Mouse (Mus musculus): ENCODE results near the gene Phtf1.
A peak's percentile ranks its signal among the peaks of the same experiment; 100 is the strongest.

Gene Phtf1

GRCm38 (mm10) chr3:103967861-103968691 is at the start of gene Phtf1:
Phtf1 (plus strand) TSS chr3:103968110.
- DNase-seq (ENCODE audit: low spot score): peak; percentile 89

DNA sequence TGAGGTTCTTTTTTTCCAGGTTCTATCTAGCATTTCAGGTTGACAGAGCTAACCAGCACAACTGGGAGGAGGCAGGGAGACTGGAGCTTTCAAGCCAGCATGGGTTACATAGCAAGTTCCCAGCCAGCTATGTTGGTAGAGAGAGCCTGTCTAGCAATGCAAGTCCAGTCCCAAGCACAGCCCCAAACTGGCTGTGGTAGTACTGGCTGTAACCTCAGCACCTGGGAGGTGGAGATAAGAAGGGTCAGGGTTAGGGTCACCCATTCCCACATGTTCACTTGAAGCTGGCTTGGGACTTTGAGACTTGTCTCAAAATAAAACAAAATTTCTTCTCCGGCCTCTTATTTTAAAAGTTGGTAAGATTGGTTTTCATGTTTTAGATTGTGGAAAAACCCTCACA is 47.8 kb upstream of the Phtf1 start:
- no peak for DNase-seq (ENCODE audit: low spot score)

DNA sequence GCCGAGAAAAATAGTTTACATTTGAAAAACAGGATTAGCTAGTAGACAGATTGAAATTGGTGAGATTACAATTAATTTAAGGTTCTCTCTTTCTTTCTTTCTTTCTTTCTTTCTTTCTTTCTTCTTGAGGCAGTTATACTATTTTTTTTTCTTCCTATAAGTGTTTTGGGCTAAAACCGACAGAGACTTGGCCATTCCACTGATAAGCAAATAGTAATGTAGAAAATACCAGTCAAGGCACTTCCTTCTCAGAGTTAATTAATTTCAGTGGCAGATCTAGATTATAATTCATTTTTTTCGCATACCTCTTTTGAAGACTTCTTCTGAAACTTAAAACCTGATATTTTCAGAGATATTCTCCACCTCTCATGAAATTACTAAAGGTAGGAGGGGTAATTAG is 42.6 kb upstream of the Phtf1 start:
- DNase-seq (ENCODE audit: low spot score): no peak

DNA sequence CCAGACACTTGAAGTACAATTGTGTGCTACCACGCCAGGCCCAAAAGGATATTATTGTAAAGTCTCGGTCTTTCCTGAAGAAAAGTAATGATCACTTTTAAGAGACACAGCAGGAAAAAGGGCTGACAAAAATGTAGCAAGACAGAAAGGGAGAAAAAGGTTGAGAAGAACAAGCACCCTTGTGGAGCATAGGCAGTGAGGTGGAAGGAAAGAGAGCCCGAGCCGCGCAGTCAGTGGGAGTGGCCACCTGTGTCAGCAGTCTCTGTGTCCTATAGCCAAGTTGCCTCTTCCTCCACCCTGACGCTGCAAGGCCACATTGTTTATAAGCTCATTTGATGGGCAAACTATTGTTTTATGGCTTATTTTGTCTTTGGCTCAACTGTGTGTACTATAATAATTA is 40.4 kb upstream of the Phtf1 start:
- no peak for DNase-seq (ENCODE audit: low spot score)

- DNase-seq (ENCODE audit: low spot score): no peak
Measured at GRCm38 (mm10) chr3:103944794-103945562, 22.9 kb upstream of the Phtf1 start.

GRCm38 (mm10) chr3:103948666-103949065 is 19.2 kb upstream of the Phtf1 start:
- DNase-seq (ENCODE audit: low spot score): no peak

DNA sequence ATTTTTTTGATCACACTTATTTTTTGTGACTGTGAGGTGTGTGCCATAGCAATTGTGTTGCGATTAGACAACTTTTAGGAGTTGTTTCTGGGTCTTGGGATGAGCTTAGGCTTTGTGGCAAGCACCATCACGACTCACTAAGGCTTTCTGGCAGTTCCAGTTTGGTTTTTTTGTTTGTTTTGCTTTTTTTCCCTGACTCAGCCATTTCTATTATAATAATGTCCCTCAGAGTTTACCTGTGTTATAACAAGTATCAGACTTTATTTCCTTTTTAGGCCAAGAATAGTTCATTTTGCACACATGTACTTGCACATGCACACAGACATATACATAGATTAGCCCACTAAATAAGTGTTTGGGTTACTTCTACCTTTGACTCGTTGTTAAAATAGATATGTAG is 7.3 kb upstream of the Phtf1 start:
- DNase-seq (ENCODE audit: low spot score): no peak

DNA sequence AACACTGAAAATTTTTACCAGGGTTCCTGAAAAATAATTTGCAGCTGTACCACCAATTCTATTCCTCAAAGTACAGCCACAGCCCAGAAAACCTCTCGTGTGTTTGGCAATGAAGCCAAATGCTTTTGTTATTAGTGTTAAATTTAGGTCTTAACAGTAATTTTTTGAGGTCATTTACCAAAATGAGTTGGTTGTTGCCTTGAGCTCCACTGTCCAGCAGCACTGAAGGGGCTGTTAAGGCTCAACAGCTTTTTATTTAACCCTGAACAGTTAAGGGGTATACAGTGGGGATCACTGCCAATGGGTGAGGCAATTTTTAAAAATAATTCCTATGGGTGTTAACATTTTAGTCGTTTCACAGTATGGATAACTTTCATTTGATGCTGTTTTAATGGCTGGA is 679 bp upstream of the Phtf1 start:
- no peak for DNase-seq (ENCODE audit: low spot score)

DNA sequence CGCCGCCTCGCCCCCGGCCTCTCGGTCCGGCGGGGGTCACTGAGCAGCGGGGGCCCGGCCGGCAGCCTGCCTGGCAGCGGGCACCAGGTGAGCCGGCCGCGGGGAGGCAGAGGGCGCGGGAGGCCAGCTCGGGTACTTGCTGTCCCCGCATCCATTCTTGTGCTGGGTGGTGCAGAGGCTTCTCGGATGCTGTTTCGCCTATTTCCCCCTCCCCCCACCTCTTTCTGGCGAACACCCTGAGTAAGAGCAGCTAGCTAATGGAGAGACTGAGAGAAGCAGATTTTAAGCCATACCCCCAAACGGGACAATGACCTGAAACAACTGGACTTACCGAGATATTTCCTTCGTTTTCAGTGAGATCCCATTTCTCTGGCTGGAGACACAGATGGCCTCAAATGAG is 791 bp downstream of the Phtf1 start:
- DNase-seq (ENCODE audit: low spot score): peak; percentile 81

DNA sequence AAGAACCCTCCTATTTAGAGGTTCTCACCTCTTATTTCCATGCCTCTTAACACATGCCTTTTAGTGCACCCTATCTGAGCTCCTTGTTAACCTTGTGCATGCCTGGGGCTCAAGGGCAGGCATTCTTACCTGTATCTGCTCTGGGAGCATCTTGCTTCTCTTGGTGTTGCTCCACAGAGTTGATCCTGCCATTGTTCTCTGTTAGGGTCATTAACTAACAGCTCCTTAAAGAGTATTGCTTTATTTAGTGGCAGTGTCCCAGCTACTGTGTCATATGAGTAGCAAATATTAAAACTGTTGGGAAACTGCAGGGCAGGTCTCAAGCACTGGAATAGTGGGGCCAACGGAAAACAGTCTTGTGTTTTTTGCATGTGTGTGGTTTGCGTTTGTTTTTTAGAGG is 3.2 kb downstream of the Phtf1 start:
- DNase-seq (ENCODE audit: low spot score): no peak

DNA sequence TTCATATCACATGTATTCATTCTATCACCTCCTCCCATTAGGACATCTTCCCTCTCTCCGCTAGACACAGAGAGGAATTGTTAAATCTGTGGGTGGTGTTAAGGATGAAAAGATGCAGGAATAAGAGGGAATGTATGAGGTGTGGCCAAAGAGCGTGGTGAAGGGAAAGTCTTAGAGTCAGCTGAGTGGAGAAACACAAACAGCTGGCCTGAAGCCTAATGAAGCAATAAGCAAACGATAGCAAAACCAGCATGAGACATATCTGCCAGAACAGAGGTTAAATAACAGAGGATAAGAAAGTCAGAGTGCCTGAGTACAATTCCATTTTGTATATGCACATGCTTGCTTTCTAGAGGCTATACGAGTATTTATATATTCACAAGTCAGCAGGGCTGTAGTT is 16.6 kb downstream of the Phtf1 start:
- no peak for DNase-seq (ENCODE audit: low spot score)

- no peak for DNase-seq (ENCODE audit: low spot score)
Measured at GRCm38 (mm10) chr3:103985194-103985593, 17.3 kb downstream of the Phtf1 start.

DNA sequence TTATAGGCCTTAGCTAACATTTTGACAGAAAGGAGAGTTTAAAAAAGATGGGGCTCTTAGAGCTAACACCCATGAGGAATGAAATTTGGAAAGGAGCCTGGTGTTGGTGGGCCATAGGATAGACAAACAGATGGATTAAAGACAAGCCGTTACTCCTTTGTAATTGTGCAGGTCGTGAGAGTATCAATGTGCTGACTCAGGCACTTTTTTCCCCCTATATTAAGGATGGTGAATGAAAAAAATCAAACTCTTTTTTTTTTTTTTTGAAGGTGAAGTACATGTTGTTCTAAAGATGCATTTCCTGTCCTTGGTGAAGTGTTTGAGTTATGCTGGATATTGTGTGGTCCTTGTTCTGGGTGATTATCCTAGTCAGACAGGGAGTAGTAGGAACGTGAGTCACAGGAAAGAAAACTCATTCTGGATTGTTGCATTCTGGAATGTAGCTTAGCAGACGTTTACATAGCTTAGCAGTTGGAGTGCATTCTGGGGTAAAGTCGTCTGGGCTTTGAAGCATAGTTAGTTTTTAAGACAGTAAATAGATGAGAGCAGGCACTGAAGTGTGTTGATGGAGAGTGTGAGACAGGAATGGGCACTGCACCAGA is 20.0 kb downstream of the Phtf1 start:
- no peak for DNase-seq (ENCODE audit: low spot score)

DNA sequence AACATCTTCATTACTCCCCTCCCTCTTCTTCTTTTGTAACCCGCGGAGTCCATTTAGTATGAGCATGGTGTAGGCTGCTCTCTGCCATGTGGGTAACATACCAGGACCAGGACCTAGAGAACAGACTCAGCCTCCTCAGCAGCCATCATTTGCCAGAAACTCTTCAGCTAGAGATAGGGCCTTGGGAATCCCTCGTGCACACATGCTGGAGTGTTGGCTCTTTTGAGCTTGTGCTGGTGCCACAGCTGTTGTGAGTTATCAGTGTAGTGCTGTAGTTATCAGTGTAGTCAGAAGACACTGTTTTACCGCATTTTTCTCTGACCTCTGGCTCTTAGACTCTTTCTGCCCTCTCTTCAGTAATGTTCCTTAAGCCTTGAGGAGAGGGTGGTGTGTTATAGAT is 21.4 kb downstream of the Phtf1 start:
- no peak for DNase-seq (ENCODE audit: low spot score)

GRCm38 (mm10) chr3:103991271-103991670 is 23.4 kb downstream of the Phtf1 start:
- DNase-seq (ENCODE audit: low spot score): no peak

- no peak for DNase-seq (ENCODE audit: low spot score)
Measured at GRCm38 (mm10) chr3:103998724-103999123, 30.8 kb downstream of the Phtf1 start.

DNA sequence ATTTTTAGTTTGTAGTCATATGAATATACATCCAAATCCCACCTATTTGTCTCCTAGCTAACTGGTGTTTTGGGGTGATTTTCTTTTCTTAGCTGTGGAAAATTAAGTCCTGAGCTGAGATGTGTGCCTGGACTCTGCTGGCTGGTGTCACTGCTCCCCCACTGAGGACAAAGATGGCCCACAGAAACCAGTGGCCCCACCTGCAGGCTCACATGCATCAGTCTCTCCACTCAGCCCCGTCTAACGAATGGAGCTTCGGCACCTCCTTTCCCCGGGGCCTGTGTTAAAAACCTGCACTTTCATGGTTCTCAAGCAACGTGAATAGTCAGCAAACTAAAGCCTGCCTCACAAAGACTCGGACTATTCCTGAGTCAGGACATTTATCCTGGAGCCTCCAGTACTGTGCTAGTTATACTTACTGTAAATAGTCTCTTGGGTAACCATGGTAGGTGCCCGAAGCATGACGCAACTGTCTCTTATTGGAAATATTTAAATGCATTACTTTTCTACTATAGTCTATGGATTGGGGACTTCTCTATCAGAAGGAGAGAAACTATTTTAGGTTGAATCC is 39.1 kb downstream of the Phtf1 start:
- DNase-seq (ENCODE audit: low spot score): no peak

DNA sequence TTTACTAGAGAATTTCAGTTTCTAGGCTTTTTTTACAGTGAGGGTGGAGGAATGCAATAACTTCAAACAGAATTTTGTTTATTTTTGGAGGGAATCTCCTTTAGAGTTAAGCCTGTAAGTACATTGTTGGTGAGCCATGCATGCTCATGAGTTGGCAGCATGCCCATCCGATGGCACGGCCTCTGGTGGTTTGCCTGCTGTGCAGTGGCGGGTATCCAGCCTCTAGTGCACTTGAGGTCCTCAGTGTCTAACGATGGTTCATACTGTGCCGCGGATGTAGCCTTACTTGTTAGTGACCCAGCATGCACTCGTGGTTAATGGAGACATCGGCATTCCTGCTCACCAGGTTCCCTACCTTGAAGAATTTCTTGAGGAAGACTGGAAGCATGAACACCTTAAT is 39.6 kb downstream of the Phtf1 start:
- DNase-seq (ENCODE audit: low spot score): no peak

DNA sequence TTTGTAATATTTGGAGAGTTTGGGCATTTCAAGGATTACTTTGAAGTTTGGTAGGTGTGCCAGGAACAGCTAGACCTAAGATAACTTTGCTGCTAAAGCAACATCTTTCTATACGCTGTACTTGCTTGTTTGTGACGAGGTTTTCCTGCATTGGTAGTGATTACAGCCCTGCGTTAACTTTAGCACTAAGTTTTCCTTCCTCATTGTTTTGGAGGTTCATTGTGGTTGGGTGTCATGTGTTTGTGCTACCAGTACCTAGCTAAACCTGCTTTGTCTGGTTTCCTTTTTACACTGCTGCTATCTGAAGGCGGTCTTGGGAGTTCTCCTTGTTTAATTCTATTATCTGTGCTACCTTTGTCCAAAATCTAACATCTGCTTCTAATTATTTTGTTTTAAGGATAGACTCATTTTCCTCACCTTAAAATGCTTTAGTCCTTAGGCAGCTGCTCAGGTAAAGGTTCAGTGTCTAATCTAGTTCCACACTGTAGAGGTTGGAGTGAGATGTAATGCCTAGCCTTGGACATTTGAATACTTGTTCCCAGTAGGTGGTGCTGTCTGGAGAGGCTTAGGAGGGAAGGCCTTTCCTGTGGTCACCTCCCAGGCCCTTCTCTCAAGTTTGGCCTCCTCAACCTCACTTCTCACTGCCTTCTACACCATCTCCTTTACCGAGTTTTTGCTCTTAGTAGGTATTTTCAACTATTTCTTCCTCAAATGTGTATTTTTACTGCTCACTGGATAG is 42.2 kb downstream of the Phtf1 start:
- peak; percentile 10 for DNase-seq (ENCODE audit: low spot score)

DNA sequence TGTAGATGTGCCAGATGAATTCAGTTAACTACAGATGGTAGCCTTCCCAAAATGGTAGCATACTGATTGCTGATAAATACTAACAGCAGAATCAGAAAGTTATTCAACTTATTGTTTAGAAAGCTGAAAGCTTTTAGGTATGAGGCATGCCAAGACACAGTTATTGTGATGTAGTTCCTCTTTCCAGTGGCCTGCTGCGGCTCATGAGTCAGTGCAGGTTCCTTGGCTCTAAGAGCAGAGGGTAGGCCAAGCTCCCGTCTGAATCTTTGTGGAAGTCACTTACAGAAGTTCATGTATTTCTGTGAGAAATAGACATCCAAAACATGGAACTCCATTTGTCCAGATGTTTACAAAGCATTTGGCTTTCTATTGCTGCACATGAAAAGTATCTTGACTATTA is 44.1 kb downstream of the Phtf1 start:
- DNase-seq (ENCODE audit: low spot score): no peak

DNA sequence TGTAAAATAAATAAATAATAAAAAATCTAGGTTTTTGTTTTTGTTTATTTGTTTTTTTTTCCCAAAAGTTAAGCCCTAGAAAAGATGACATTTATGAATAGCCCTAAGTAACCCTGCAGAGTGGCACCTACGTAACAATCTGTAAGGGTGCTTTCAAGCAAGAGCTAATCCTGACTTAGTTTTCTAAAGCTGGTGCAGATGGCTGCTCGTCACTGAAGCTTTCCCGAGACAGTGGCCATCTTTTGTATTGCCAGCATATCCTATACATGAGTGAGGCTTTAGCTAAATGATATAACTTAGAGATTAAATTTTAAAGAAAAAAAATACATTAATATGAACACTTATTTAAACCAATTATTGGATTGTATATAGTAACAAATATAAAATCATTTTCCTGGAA is 50.0 kb downstream of the Phtf1 start:
- DNase-seq (ENCODE audit: low spot score): no peak

DNA sequence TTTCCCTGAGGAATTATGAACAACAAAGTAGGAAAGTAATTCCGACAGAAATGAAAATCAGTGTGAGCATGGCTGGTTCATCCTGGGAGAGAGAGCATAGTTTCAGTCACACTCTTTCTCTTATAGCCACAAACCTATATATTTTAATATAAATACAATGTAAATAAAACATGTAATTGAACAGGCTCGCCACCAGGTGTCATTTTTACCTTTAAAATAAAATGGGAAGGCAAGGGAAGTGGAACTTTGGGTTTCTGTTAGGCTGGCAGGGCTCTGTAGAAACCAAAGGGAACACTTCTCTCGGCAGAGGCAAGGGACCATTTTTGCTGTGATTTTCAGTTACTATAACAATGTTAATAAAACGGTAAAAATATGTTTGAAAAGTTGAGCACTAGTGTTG is 51.5 kb downstream of the Phtf1 start:
- DNase-seq (ENCODE audit: low spot score): peak; percentile 28

Measured in embryo, embryonic 10.5 days (tissue).